25 mouse cellular contexts compared by ENCODE assay signal in genomic region chr12:83481439-83481838, GRCm38 (mm10). TPM values are rescaled to one million over a fixed set of nuclear protein-coding genes. Genes with fewer than 3 reads are reported as not detected.
DNase-seq lines count a peak whose midpoint lies in the region; ATAC-seq lines count a peak whose summit lies in the region.
"Had no signal": no experiment of that assay in that cellular context is flagged by ENCODE, and none has a peak within 500 bp of the region (broad histone marks: within the 10 kb centered on the region; RNA-seq: fewer than 3 reads in every experiment).

No protein-coding gene starts in this region.

- no peaks in the 10 kb centered on the region for H3K36me3 ChIP-seq in heart, embryonic 11.5 days (ENCODE audit: control insufficient read depth, insufficient read depth, low read length)
- H3K36me3 ChIP-seq in kidney, embryonic 15.5 days = no peaks in the 10 kb centered on the region
- H3K36me3 ChIP-seq in forebrain, embryonic 15.5 days = no peaks in the 10 kb centered on the region
- H3K36me3 ChIP-seq: forebrain, embryonic 10.5 days; hindbrain, embryonic 15.5 days; midbrain, embryonic 15.5 days had no signal

- H3K4me1 ChIP-seq in heart, embryonic 11.5 days (ENCODE audit: control insufficient read depth, insufficient read depth, low read length) = peaks cover 27% of the 10 kb centered on the region
- H3K4me1 ChIP-seq in kidney, embryonic 15.5 days = peaks cover 34% of the 10 kb centered on the region
- H3K4me1 ChIP-seq in forebrain, embryonic 15.5 days = peaks cover 17% of the 10 kb centered on the region

- ATAC-seq in heart, embryonic 11.5 days (replicated peaks; ENCODE audit: insufficient number of reproducible peaks, low FRiP score, low TSS enrichment) = no peak
- peak; percentile 88 for ATAC-seq in kidney, embryonic 15.5 days (replicated peaks; ENCODE audit: low FRiP score)
- ATAC-seq in forebrain, embryonic 15.5 days (replicated peaks) = no peak
- ATAC-seq: intestine, embryonic 16.5 days; midbrain, embryonic 15.5 days had no signal

- intact Hi-C loops in heart, postnatal 10 days (cut with DNase I) = no loop called here

- H3K9me3 ChIP-seq in heart, embryonic 11.5 days (replicated peaks; ENCODE audit: control insufficient read depth, low read length) = no peaks in the 10 kb centered on the region
- H3K9me3 ChIP-seq in kidney, embryonic 15.5 days (replicated peaks) = no peaks in the 10 kb centered on the region
- H3K9me3 ChIP-seq in forebrain, embryonic 15.5 days = no peaks in the 10 kb centered on the region
- H3K9me3 ChIP-seq: forebrain, embryonic 10.5 days; hindbrain, embryonic 15.5 days; midbrain, embryonic 15.5 days had no signal

- H3K9ac ChIP-seq in heart, embryonic 11.5 days (ENCODE audit: low read depth, low read length) = no peak overlapping the region
- H3K9ac ChIP-seq in kidney, embryonic 15.5 days = no peak overlapping the region
- H3K9ac ChIP-seq in forebrain, embryonic 15.5 days (replicated peaks) = no peak overlapping the region
- H3K9ac ChIP-seq: hindbrain, embryonic 15.5 days; midbrain, embryonic 15.5 days had no signal

- no peak for DNase-seq in heart, postnatal 10 days
- DNase-seq in kidney, adult 9 months = no peak
- peak; percentile 58 for DNase-seq in hindlimb bud, embryonic 11.5 days (ENCODE audit: extremely low spot score, low read depth, low spot score)
- DNase-seq in mesoderm, embryonic 11.5 days (ENCODE audit: low read depth, low spot score) = peak; percentile 61
- DNase-seq in testis, postnatal 10 days (ENCODE audit: low spot score) = no peak
- DNase-seq: adrenal gland, postnatal 25 days; cerebellum, adult 11 months; cerebellum, postnatal 10 days; gastrocnemius, postnatal 36 days; heart, postnatal 14 days; kidney, postnatal 4 days; layer of hippocampus, adult 9-11 months; left cerebral cortex, postnatal 4 days; lung, postnatal 10 days; spleen, adult 18-20 months; thymus, postnatal 4 days had no signal

- 50% methylated on average over 4 of the region's 4 CpGs for WGBS in heart, embryonic 11.5 days (ENCODE audit: insufficient replicate concordance)
- 13% methylated on average over 4 of the region's 4 CpGs for WGBS in kidney, embryonic 15.5 days
- WGBS in forebrain, embryonic 15.5 days = 74% methylated on average over 4 of the region's 4 CpGs

- peak overlapping the region; percentile 35; the same call in 1 of the 2 replicates for H3K27ac ChIP-seq in heart, embryonic 11.5 days (ENCODE audit: low read depth, low read length)
- peak overlapping the region; percentile 15; the same call in 1 of the 2 replicates for H3K27ac ChIP-seq in kidney, embryonic 15.5 days
- H3K27ac ChIP-seq in forebrain, embryonic 15.5 days (replicated peaks) = no peak overlapping the region
- H3K27ac ChIP-seq: forebrain, embryonic 10.5 days; hindbrain, embryonic 15.5 days; left cerebral cortex, adult 2 months; midbrain, embryonic 15.5 days had no signal

- no peak overlapping the region for H3K4me3 ChIP-seq in heart, embryonic 11.5 days (ENCODE audit: low read depth, low read length)
- no peak overlapping the region for H3K4me3 ChIP-seq in kidney, embryonic 15.5 days (replicated peaks)
- no peak overlapping the region for H3K4me3 ChIP-seq in forebrain, embryonic 15.5 days
- H3K4me3 ChIP-seq: forebrain, embryonic 10.5 days; hindbrain, embryonic 15.5 days; left cerebral cortex, adult 2 months; midbrain, embryonic 15.5 days; myocyte had no signal

- no peaks in the 10 kb centered on the region for H3K27me3 ChIP-seq in heart, embryonic 11.5 days (ENCODE audit: control insufficient read depth, insufficient read depth, low read length)
- peaks cover 6% of the 10 kb centered on the region for H3K27me3 ChIP-seq in kidney, embryonic 15.5 days
- no peaks in the 10 kb centered on the region; the same call in none of the 2 replicates for H3K27me3 ChIP-seq in forebrain, embryonic 15.5 days
- H3K27me3 ChIP-seq: hindbrain, embryonic 15.5 days; midbrain, embryonic 15.5 days had no signal

- no peak overlapping the region; the same call in 1 of the 2 replicates for H3K4me2 ChIP-seq in heart, embryonic 11.5 days
- no peak overlapping the region for H3K4me2 ChIP-seq in kidney, embryonic 15.5 days
- H3K4me2 ChIP-seq in forebrain, embryonic 15.5 days (replicated peaks) = no peak overlapping the region
- H3K4me2 ChIP-seq: hindbrain, embryonic 15.5 days; midbrain, embryonic 15.5 days had no signal

RNA-seq across cellular contexts. Expression of gene Dpf3, which starts 6.1 kb away (rescaled TPM):
- polyA plus RNA-seq in heart, embryonic 11.5 days (2014; fragmentation: Nextera tagmentation; extraction: Ambion mirVana) = 29.7 TPM in 2 replicates
- total RNA-seq in heart, postnatal 10 days (2021) = 10 to 100 TPM; 17.3 to 18.1 TPM
- polyA plus RNA-seq in kidney, embryonic 15.5 days (2015; fragmentation: Nextera tagmentation; extraction: Ambion mirVana) = 14.8 and 14.9 TPM in 2 replicates
- 9.8 and 11.2 TPM in 2 replicates for polyA plus RNA-seq in forebrain, embryonic 15.5 days (2015; fragmentation: Nextera tagmentation; extraction: Ambion mirVana)

RNA-seq across cellular contexts. Expression of gene Dcaf4, which starts 38.8 kb away (rescaled TPM):
- 23.8 and 24.1 TPM in 2 replicates for polyA plus RNA-seq in heart, embryonic 11.5 days (2014; fragmentation: Nextera tagmentation; extraction: Ambion mirVana)
- 10 to 100 TPM; 18.6 to 19.5 TPM for total RNA-seq in heart, postnatal 10 days (2021)
- 27.6 and 30.8 TPM in 2 replicates for polyA plus RNA-seq in kidney, embryonic 15.5 days (2015; fragmentation: Nextera tagmentation; extraction: Ambion mirVana)
- polyA plus RNA-seq in forebrain, embryonic 15.5 days (2015; fragmentation: Nextera tagmentation; extraction: Ambion mirVana) = 47.6 and 48.4 TPM in 2 replicates

Comparison
In these comparisons a context has a peak if more than half of its experiments do, and no peak if none do; other contexts are left out.
1. DNase-seq: peak in hindlimb bud, embryonic 11.5 days (single experiment) and mesoderm, embryonic 11.5 days (single experiment); none in heart, postnatal 10 days (0 of 2), kidney, adult 9 months (single experiment) and testis, postnatal 10 days (single experiment).